Mouse (Mus musculus): ENCODE measurements at regions not wholly inside any gene's neighbourhood (a gene's known extent, or its start where the extent isn't known, plus 50 kb on each side); places are given as distances from the start of the nearest gene placed in this dataset.

DNA sequence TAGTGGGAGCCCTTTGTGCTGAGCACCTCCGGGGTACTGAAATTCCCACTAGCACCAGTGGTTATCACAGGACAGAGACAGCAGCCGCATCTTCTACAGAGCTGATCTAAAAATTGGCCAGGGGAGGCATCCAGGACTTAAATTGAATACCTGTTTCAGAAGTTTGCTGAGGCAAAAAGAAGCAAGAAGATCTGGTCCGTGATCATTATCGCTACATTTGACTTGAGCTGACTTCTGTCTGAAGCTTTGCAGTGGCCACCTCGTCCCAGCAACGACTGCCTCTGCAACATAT is 85.3 kb upstream of the Mafb start:
- Histone ChIP-seq H3K27ac (ENCODE audit: insufficient read depth, low read depth, low read length) (0 out of 2 replicates have a peak overlapping the region, but pooled peaks have one; percentile 31), H3K4me1 (ENCODE audit: control insufficient read depth, insufficient read depth, low read length) (peaks cover 25% of the 10 kb centered on the region), H3K4me3 (ENCODE audit: insufficient read depth, low read length) (no peak overlapping the region)
- TF ChIP-seq POLR2A (IDR thresholded peaks at IDR 0.05; ENCODE audit: borderline replicate concordance, low read depth, low read length) (no peak), CTCF (IDR thresholded peaks at IDR 0.05; ENCODE audit: low read depth, low read length) (no peak)

DNA sequence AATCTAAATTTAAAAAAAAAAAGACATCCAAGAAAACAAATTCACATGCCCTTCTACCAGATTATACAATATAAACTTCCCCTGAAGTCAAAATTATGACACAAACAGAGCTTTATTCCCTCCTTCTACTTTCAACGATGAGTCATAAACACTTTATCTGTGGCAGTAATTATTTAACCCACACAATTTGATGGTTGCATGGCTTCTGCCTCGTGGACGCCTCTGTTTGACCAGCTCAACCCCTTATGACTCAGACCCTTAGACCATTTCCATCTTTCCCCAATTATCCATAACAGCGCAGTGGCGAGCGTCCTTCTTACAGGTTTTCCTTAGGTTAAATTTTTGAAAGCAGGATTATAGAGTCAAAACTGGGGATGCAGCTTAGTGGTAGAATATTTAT is 85.9 kb upstream of the Mafb start:
- Histone ChIP-seq H3K27ac (ENCODE audit: insufficient read depth, low read depth, low read length) (no peak overlapping the region), H3K4me3 (ENCODE audit: insufficient read depth, low read length) (no peak overlapping the region), H3K4me1 (ENCODE audit: control insufficient read depth, insufficient read depth, low read length) (peaks cover 28% of the 10 kb centered on the region)
- TF ChIP-seq CTCF (IDR thresholded peaks at IDR 0.05; ENCODE audit: low read depth, low read length) (no peak), POLR2A (IDR thresholded peaks at IDR 0.05; ENCODE audit: borderline replicate concordance, low read depth, low read length) (no peak)

DNA sequence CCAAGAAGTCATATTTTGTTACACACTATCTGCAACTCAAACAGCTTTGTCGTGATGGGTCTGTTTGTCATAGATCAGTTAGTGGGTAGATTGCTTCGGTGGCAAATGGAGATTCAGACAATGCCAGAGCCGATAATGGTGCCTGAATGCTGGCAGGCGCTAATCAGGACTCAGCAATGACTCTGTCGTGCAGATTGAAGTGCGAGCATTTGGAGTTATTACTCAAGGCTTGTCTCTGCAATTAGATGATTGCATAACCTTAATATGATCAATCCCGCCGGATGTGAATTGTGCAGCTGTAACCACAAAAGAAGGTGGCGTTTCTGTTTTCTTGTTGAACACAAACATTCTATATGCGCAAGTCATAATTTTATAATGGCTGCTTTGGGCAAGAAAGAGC is 88.8 kb upstream of the Mafb start:
- TF ChIP-seq CTCF (IDR thresholded peaks at IDR 0.05; ENCODE audit: low read depth, low read length) (no peak), POLR2A (IDR thresholded peaks at IDR 0.05; ENCODE audit: borderline replicate concordance, low read depth, low read length) (no peak)
- Histone ChIP-seq H3K4me1 (ENCODE audit: control insufficient read depth, insufficient read depth, low read length) (peaks cover 30% of the 10 kb centered on the region), H3K4me3 (ENCODE audit: insufficient read depth, low read length) (no peak overlapping the region), H3K27ac (ENCODE audit: insufficient read depth, low read depth, low read length) (no peak overlapping the region)

DNA sequence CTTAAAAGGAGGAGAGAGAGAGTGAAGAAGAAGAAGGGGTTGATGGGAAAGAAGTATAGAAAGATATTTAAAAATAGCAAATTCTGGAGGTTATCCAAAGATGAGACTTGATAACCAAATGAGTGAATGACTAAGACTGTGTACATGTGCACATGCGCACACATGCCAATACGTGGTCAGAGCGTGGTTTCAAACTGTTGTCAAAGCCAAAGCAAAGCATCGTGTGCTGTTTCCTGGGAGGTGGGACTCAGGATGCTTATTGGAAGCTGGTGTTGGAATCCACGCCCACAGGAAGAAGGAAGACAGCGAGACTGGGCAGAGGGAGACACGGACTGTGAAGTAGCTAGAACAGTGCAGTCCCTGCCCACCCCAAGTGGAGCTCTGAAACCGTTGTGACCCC is 89.8 kb upstream of the Mafb start:
- TF ChIP-seq POLR2A (IDR thresholded peaks at IDR 0.05; ENCODE audit: borderline replicate concordance, low read depth, low read length), result no peak
- Histone ChIP-seq H3K4me3 (ENCODE audit: insufficient read depth, low read length) (no peak overlapping the region), H3K4me1 (ENCODE audit: control insufficient read depth, insufficient read depth, low read length) (peaks cover 25% of the 10 kb centered on the region), H3K27ac (ENCODE audit: insufficient read depth, low read depth, low read length) (no peak overlapping the region)

DNA sequence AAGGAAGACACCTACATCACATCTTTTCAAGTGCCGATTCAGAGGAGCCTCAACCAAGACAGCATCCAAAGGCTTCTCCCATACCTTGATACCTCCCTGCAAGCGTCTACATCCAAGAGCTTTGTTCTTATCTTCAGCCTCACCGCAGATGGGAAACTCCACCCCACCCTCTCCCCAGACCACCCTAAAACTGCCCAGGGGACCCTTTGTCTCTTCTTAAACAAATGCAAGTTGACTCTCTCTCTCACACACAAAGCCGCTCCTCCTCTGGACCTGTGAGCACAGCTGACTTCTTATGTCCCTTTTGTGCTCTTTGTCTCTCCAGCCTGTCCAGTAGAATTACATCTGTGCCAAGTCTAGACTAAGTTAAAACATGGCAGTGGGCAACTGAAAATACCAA is 104.7 kb upstream of the Mafb start:
- TF ChIP-seq CTCF (IDR thresholded peaks at IDR 0.05; ENCODE audit: low read depth, low read length) (no peak), POLR2A (IDR thresholded peaks at IDR 0.05; ENCODE audit: borderline replicate concordance, low read depth, low read length) (no peak)
- no peak overlapping the region for H3K4me3 ChIP-seq (ENCODE audit: insufficient read depth, low read length)
- H3K4me1 ChIP-seq (ENCODE audit: control insufficient read depth, insufficient read depth, low read length), result no peaks in the 10 kb centered on the region
- no peak overlapping the region for H3K27ac ChIP-seq (ENCODE audit: insufficient read depth, low read depth, low read length)

DNA sequence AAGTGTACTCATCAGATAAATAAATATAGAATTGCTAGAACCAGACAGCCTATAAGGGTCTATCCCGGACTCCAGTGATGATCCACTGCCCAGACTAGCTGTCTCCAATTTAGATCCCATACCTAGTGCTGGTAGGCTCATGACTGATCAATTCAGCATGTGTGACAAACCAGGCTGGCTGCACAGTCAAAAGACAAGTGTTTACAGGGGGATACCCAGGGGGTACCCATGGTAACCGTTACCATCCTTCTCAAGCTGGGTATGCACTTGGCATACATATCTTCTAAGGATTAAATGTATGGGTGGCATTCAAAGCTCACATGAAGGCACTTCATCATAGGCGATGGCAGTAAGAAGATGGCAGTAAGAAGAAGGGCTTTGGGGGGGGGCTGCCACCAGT is 109.3 kb upstream of the Mafb start:
- Histone ChIP-seq H3K4me3 (ENCODE audit: insufficient read depth, low read length) (no peak overlapping the region), H3K4me1 (ENCODE audit: control insufficient read depth, insufficient read depth, low read length) (no peaks in the 10 kb centered on the region), H3K27ac (ENCODE audit: insufficient read depth, low read depth, low read length) (no peak overlapping the region)
- TF ChIP-seq CTCF (IDR thresholded peaks at IDR 0.05; ENCODE audit: low read depth, low read length), result no peak
- no peak for TF ChIP-seq POLR2A (IDR thresholded peaks at IDR 0.05; ENCODE audit: borderline replicate concordance, low read depth, low read length)

DNA sequence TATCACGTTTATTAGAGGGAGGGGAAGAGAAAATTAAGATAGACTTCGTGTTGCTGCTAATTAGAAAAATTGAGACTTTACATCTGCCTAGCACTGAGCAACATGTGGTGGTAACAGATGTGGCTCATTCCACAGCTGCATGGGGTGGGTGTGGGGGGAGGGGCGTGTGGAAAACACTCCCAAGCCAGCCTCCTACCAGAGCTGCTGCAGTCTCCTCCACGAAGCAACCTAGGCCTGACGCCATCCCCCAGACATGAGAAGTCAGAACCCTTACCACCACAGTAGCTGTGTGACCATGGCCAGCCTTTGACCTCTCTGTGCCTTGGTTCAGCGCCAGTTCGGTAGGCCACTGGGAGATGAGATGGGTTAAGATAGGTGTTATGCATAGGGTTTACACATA is 112.4 kb upstream of the Mafb start:
- H3K27ac ChIP-seq (ENCODE audit: insufficient read depth, low read depth, low read length), result no peak overlapping the region
- no peak for TF ChIP-seq POLR2A (IDR thresholded peaks at IDR 0.05; ENCODE audit: borderline replicate concordance, low read depth, low read length)
- no peak for TF ChIP-seq CTCF (IDR thresholded peaks at IDR 0.05; ENCODE audit: low read depth, low read length)
- no peaks in the 10 kb centered on the region for H3K4me1 ChIP-seq (ENCODE audit: control insufficient read depth, insufficient read depth, low read length)
- no peak overlapping the region for H3K4me3 ChIP-seq (ENCODE audit: insufficient read depth, low read length)

DNA sequence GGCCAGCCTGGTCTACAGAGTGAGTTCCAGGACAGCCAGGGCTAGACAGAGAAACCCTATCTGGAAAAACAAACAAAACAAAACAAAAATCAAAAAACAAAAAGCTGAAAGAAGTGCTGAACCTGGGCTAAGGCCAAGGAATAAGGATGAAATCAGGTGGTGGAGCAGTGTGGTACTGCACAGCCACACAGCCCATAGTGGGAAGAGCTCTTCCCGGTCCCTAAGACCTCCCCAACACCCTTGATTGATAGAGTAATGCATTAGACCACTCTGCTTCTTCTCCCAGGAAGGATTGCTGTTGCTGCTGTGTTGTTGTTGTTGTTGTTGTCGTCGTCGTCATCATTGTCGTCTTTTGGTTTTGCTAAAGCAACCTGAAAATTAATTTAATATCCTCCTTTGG is 118.2 kb upstream of the Mafb start:
- TF ChIP-seq POLR2A (IDR thresholded peaks at IDR 0.05; ENCODE audit: borderline replicate concordance, low read depth, low read length) (no peak), CTCF (IDR thresholded peaks at IDR 0.05; ENCODE audit: low read depth, low read length) (no peak)
- Histone ChIP-seq H3K4me3 (ENCODE audit: insufficient read depth, low read length) (no peak overlapping the region), H3K4me1 (ENCODE audit: control insufficient read depth, insufficient read depth, low read length) (no peaks in the 10 kb centered on the region), H3K27ac (ENCODE audit: insufficient read depth, low read depth, low read length) (no peak overlapping the region)

DNA sequence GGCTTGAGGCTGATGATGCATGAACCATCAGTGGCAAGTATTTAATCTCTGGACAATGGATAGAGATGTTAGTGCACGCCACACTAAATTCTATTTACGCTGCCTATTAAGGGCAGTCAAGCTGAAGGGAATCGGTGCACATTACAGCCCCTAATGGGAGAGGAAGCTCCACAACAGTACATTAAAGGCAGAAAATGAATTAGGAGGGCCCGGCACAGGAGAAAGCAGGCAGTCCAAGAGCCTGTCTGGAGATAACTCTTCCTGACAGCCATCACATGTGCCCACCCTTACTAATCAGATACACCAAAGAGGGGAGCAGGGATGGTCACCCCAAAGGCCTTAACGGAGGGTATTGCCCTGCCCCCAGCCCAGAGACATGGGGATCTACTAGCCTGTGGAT is 118.7 kb upstream of the Mafb start:
- no peaks in the 10 kb centered on the region for H3K4me1 ChIP-seq (ENCODE audit: control insufficient read depth, insufficient read depth, low read length)
- no peak overlapping the region for H3K4me3 ChIP-seq (ENCODE audit: insufficient read depth, low read length)
- no peak overlapping the region for H3K27ac ChIP-seq (ENCODE audit: insufficient read depth, low read depth, low read length)
- TF ChIP-seq CTCF (IDR thresholded peaks at IDR 0.05; ENCODE audit: low read depth, low read length), result no peak
- no peak for TF ChIP-seq POLR2A (IDR thresholded peaks at IDR 0.05; ENCODE audit: borderline replicate concordance, low read depth, low read length)

DNA sequence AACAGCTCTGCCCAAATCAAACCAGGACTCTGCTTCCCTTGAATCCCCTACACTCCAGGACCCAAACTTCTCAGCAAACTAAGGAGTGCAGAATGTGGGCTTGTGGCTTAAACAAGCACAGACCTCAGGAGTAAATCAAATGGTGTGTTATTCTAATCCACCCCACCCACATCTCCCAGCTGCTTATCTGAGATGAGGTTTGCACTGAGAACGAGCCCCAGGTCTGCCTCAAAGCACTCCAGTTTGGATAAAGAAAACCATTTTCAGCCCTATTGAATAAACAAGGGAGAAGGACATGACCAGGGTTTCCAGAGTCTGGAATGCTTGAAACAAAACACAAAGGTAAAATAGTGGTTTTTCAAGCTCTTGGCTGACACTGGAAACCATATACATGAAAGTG is 132.9 kb upstream of the Mafb start:
- no peak overlapping the region for H3K4me3 ChIP-seq (ENCODE audit: insufficient read depth, low read length)
- TF ChIP-seq CTCF (IDR thresholded peaks at IDR 0.05; ENCODE audit: low read depth, low read length) (no peak), POLR2A (IDR thresholded peaks at IDR 0.05; ENCODE audit: borderline replicate concordance, low read depth, low read length) (no peak)
- no peak overlapping the region for H3K27ac ChIP-seq (ENCODE audit: insufficient read depth, low read depth, low read length)
- H3K4me1 ChIP-seq (ENCODE audit: control insufficient read depth, insufficient read depth, low read length), result no peaks in the 10 kb centered on the region

DNA sequence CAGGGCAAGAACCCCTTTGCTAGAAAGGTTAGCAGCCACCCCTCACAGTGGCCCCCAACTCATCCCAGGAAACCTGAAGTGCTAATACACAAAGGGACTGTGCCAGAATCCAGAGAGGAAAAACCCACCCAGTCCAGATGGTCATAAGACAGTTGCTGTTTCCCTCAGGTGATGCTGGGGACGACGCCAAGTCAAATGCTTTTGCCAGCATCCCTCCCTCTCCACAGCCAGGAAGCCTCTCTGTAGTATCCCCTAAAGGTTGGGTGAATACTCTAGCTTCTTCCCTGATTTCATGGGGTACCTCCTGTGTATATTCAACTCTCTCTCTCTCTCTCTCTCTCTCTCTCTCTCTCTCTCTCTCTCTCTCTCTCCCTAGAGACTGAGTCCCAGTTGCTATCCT is 136.0 kb upstream of the Mafb start:
- no peak for TF ChIP-seq POLR2A (IDR thresholded peaks at IDR 0.05; ENCODE audit: borderline replicate concordance, low read depth, low read length)
- no peak for TF ChIP-seq CTCF (IDR thresholded peaks at IDR 0.05; ENCODE audit: low read depth, low read length)
- H3K4me3 ChIP-seq (ENCODE audit: insufficient read depth, low read length), result no peak overlapping the region
- no peaks in the 10 kb centered on the region for H3K4me1 ChIP-seq (ENCODE audit: control insufficient read depth, insufficient read depth, low read length)
- no peak overlapping the region for H3K27ac ChIP-seq (ENCODE audit: insufficient read depth, low read depth, low read length)

Data from bone marrow macrophage, adult 2 months (primary cell).